Mouse (Mus musculus) embryonic fibroblast, embryonic 13.5 days (primary cell): ENCODE measurements at regions not wholly inside any gene's neighbourhood (a gene's known extent, or its start where the extent isn't known, plus 50 kb on each side); places are given as distances from the start of the nearest gene placed in this dataset.

Source experiments
- CTCF ChIP-seq: IDR thresholded peaks from 2 replicates; pipeline ENCODE4 v1.5.1; 2011; ENCODE audit warnings: mild to moderate bottlenecking, control low read depth, low read length, moderate library complexity, borderline replicate concordance; ENCODE audit not compliant: insufficient read depth
- POLR2A ChIP-seq: IDR thresholded peaks from 2 replicates; pipeline ENCODE4 v1.6.1; 2011; ENCODE audit warnings: low read depth, mild to moderate bottlenecking, control low read depth, low read length, moderate library complexity

GRCm38 (mm10) chr13:102250884-102251283 is 442.5 kb upstream of the Cd180 start:
- no peak for TF ChIP-seq CTCF
- TF ChIP-seq POLR2A: no peak
